Mouse (Mus musculus) retina, postnatal 1 day (tissue): Measurements from ENCODE around the gene Itprip.

Experiments used
- DNase-seq: peaks from one replicate; pipeline ENCODE4 v3.0.0-alpha.2; 2012

The Itprip gene

DNA sequence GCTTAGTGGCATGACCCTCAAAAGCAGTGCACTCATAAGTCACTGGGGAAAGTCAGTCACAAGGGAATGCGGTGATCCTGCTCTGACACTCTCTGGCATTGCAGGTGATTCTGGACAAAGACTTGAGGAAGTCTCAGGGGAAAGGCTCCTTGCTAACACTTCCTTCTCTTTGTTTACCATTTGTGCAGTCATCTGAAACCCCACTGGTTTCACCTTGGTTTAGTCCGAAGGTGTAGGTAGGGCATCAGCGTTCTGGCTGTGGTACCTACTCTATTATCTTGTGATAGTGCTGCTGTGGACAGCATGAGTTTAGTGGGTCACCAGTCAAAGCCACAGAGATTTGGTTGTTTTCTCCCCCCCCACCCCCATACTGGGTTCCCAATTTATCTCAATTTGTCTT lies 69.4 kb downstream of the Itprip start:
- DNase-seq = no peak
